Mouse (Mus musculus): Measurements from ENCODE around the gene Tmem270. TPM values are rescaled to one million over a fixed set of nuclear protein-coding genes. Genes with fewer than 3 reads are reported as not detected.

Tmem270 gene
- total and polyA plus RNA-seq, 3 experiments: not detected

- Histone ChIP-seq H3K4me3 (ENCODE audit: control insufficient read depth in 1 of 2, insufficient read depth in 1 of 2, low read depth in 2 of 2, low read length in 2 of 2) (no peak overlapping the region), H3K9me3 (replicated peaks; ENCODE audit: insufficient read depth, low read length) (no peaks in the 10 kb centered on the region), H3K79me2 (ENCODE audit: control insufficient read depth, insufficient read depth, low read length, poor library complexity) (no peaks in the 10 kb centered on the region), H3K4me1 (ENCODE audit: control insufficient read depth in 1 of 2, insufficient read depth in 2 of 2, low read length in 2 of 2) (no peaks in the 10 kb centered on the region), H3K9ac (ENCODE audit: control insufficient read depth, low read depth, low read length, poor library complexity, severe bottlenecking) (no peak overlapping the region), H3K36me3 (ENCODE audit: control insufficient read depth in 1 of 2, insufficient read depth in 2 of 2, low read length in 2 of 2) (no peaks in the 10 kb centered on the region), H3K27me3 (ENCODE audit: control insufficient read depth in 1 of 2, insufficient read depth in 2 of 2, low read length in 2 of 2) (peaks cover 0 to 6% of the 10 kb centered on the region in 2 experiments; a peak in 3 of 4 replicates), H3K27ac (ENCODE audit: control insufficient read depth, low read depth, low read length) (no peak overlapping the region)
- TF ChIP-seq USF1 (IDR thresholded peaks at IDR 0.05; ENCODE audit: low read depth, low read length) (no peak), CHD1 (IDR thresholded peaks at IDR 0.05; ENCODE audit: low read depth, low read length) (no peak), ZKSCAN1 (IDR thresholded peaks at IDR 0.05; ENCODE audit: low read depth, low read length) (no peak), MEF2A (IDR thresholded peaks at IDR 0.05; ENCODE audit: extremely low read depth, insufficient replicate concordance, low read depth, low read length, poor library complexity, severe bottlenecking) (no peak), GATA1 (IDR thresholded peaks at IDR 0.05; ENCODE audit: low read depth, low read length) (no peak), KAT2A (conservative IDR thresholded peaks at IDR 0.05; ENCODE audit: low read depth, low read length) (no peak), TCF12 (IDR thresholded peaks at IDR 0.05; ENCODE audit: low read depth, low read length) (no peak), POLR2AphosphoS5 (IDR thresholded peaks at IDR 0.05; ENCODE audit: borderline replicate concordance, low read depth, low read length) (no peak), SIN3A (IDR thresholded peaks at IDR 0.05; ENCODE audit: low read length) (no peak), ZNF384 (IDR thresholded peaks at IDR 0.05; ENCODE audit: low read depth, low read length) (no peak), MAZ (IDR thresholded peaks at IDR 0.05; ENCODE audit: low read depth, low read length) (no peak), ETS1 (IDR thresholded peaks at IDR 0.05; ENCODE audit: low read depth, low read length) (no peak)
- no peak for DNase-seq (ENCODE audit: low read depth, low spot score)
Measured at GRCm38 (mm10) chr5:134946063-134946856, 39.7 kb upstream of the Tmem270 start.

GRCm38 (mm10) chr5:134945266-134945959 lies 38.9 kb upstream of the Tmem270 start:
- H3K27ac ChIP-seq (ENCODE audit: control insufficient read depth, low read depth, low read length): no peak overlapping the region
- no peak overlapping the region for H3K4me3 ChIP-seq (ENCODE audit: control insufficient read depth in 1 of 2, insufficient read depth in 1 of 2, low read depth in 2 of 2, low read length in 2 of 2)
- no peak overlapping the region for H3K9ac ChIP-seq (ENCODE audit: control insufficient read depth, low read depth, low read length, poor library complexity, severe bottlenecking)
- peaks cover 0 to 6% of the 10 kb centered on the region in 2 experiments; a peak in 3 of 4 replicates for H3K27me3 ChIP-seq (ENCODE audit: control insufficient read depth in 1 of 2, insufficient read depth in 2 of 2, low read length in 2 of 2)
- H3K4me1 ChIP-seq (ENCODE audit: control insufficient read depth in 1 of 2, insufficient read depth in 2 of 2, low read length in 2 of 2): no peaks in the 10 kb centered on the region
- no peak for DNase-seq (ENCODE audit: low read depth, low spot score)
- H3K79me2 ChIP-seq (ENCODE audit: control insufficient read depth, insufficient read depth, low read length, poor library complexity): no peaks in the 10 kb centered on the region
- H3K9me3 ChIP-seq (replicated peaks; ENCODE audit: insufficient read depth, low read length): no peaks in the 10 kb centered on the region
- TF ChIP-seq POLR2A (IDR thresholded peaks at IDR 0.05; ENCODE audit: control insufficient read depth in 1 of 2, insufficient read depth in 1 of 2, low read depth in 1 of 2, low read length in 2 of 2, poor library complexity in 1 of 2): 0 out of 4 replicates have a peak, but pooled peaks of 1 of the 2 experiments have one; percentile 18
- TF ChIP-seq CTCF (IDR thresholded peaks at IDR 0.05 in 2 of 3, conservative IDR thresholded peaks at IDR 0.05 in 1 of 3; ENCODE audit: control insufficient read depth in 1 of 3, insufficient read depth in 1 of 3, low read depth in 2 of 3, low read length in 3 of 3, poor library complexity in 1 of 3, severe bottlenecking in 1 of 3): no peak
- no peaks in the 10 kb centered on the region for H3K36me3 ChIP-seq (ENCODE audit: control insufficient read depth in 1 of 2, insufficient read depth in 2 of 2, low read length in 2 of 2)

Measured in MEL (cell line).